Mouse (Mus musculus): Measurements from ENCODE around the gene Gpc3.

DNA sequence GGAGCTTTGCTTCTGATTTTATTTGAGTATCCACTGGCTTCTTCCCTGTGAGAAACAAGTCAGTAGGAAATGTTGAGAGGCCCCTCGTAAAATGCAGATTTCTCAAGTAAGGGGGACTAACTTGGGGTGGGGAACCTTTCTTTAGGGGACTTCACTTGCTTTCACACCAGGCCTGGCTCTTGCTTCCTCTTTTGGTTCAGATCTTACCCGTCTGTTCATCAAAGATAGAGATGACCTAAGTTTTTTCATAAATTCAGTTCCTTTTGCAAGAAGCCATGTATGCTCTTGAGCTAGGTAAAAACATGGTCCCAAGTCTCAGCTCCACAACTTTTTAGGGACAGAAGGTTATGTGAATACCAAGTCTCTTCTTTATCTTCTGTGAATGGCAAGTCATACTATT is 164.6 kb downstream of the Gpc3 start:
- TF ChIP-seq CTCF (IDR thresholded peaks at IDR 0.05; ENCODE audit: control insufficient read depth, insufficient read depth, insufficient replicate concordance, low read depth, low read length): no peak
- no peak for TF ChIP-seq POLR2A (IDR thresholded peaks at IDR 0.05; ENCODE audit: control insufficient read depth, low read depth, low read length)

Data from testis, adult 2 months (tissue).